Comparison of ENCODE assay signal across 22 mouse cellular contexts in genomic region chr12:75036694-75037093, GRCm38 (mm10).
"Had no signal": no experiment of that assay in that cellular context is flagged by ENCODE, and none has a peak within 500 bp of the region (broad histone marks: within the 10 kb centered on the region; RNA-seq: fewer than 3 reads in every experiment).

No protein-coding gene starts in this region.

- ATAC-seq: hindbrain, embryonic 16.5 days; hindbrain, postnatal 0 days; inflammation-experienced regulatory T-cells, adult 6 months; intestine, embryonic 15.5 days; intestine, embryonic 16.5 days; intestine, postnatal 0 days had no signal

- DNase-seq: heart, postnatal 10 days; heart, postnatal 14 days; heart, postnatal 36 days; heart, postnatal 4 days; kidney, adult 11 months; kidney, adult 18-20 months; kidney, adult 2 months; kidney, adult 8-10 months; kidney, adult 9 months; kidney, postnatal 10 days; kidney, postnatal 14 days; kidney, postnatal 25 days; kidney, postnatal 36 days; kidney, postnatal 4 days; layer of hippocampus, adult 9-11 months; layer of hippocampus, postnatal 36 days had no signal
